Mouse (Mus musculus): ENCODE measurements around the gene 4430402I18Rik.
"Not testable (repeated sequence)": the region's sequence is repeated elsewhere in the genome, so short reads cannot be mapped to it uniquely, and the experiment has no call there.

Gene 4430402I18Rik

GRCm38 (mm10) chr19:28967652-28968051, at the start of gene 4430402I18Rik:
Gene 4430402I18Rik (minus strand): TSS chr19:28967800.
- DNase-seq (ENCODE audit: low read depth, low spot score) = no peak

GRCm38 (mm10) chr19:29016786-29017185, 49.2 kb upstream of the 4430402I18Rik start:
- DNase-seq (ENCODE audit: low read depth, low spot score) = no peak

- no peak for DNase-seq (ENCODE audit: low read depth, low spot score)
These were observed 48.7 kb upstream of the 4430402I18Rik start for GRCm38 (mm10) chr19:29016204-29016765.

- no peak for DNase-seq (ENCODE audit: low read depth, low spot score)
These were observed 48.0 kb upstream of the 4430402I18Rik start for GRCm38 (mm10) chr19:29015410-29016203.

GRCm38 (mm10) chr19:29014466-29015055, 47.0 kb upstream of the 4430402I18Rik start:
- no peak for DNase-seq (ENCODE audit: low read depth, low spot score)

GRCm38 (mm10) chr19:29011355-29011990, 43.9 kb upstream of the 4430402I18Rik start:
- no peak for DNase-seq (ENCODE audit: low read depth, low spot score)

GRCm38 (mm10) chr19:29009046-29009445, 41.4 kb upstream of the 4430402I18Rik start:
- DNase-seq (ENCODE audit: low read depth, low spot score) = no peak

- no peak for DNase-seq (ENCODE audit: low read depth, low spot score)
These were observed 40.6 kb upstream of the 4430402I18Rik start for GRCm38 (mm10) chr19:29008069-29008706.

- not testable (repeated sequence) for DNase-seq (ENCODE audit: low read depth, low spot score)
These were observed 32.7 kb upstream of the 4430402I18Rik start for GRCm38 (mm10) chr19:29000321-29000720.

GRCm38 (mm10) chr19:28997976-28998630, 30.5 kb upstream of the 4430402I18Rik start:
- no peak for DNase-seq (ENCODE audit: low read depth, low spot score)

GRCm38 (mm10) chr19:28995366-28995765, 27.8 kb upstream of the 4430402I18Rik start:
- no peak for DNase-seq (ENCODE audit: low read depth, low spot score)

- DNase-seq (ENCODE audit: low read depth, low spot score) = no peak
These were observed 27.3 kb upstream of the 4430402I18Rik start for GRCm38 (mm10) chr19:28994870-28995269.

GRCm38 (mm10) chr19:28991391-28991790, 23.8 kb upstream of the 4430402I18Rik start:
- no peak for DNase-seq (ENCODE audit: low read depth, low spot score)

GRCm38 (mm10) chr19:28990590-28991221, 23.1 kb upstream of the 4430402I18Rik start:
- DNase-seq (ENCODE audit: low read depth, low spot score) = peak; percentile 22

GRCm38 (mm10) chr19:28990194-28990589, 22.6 kb upstream of the 4430402I18Rik start, which contains the start of gene Cdc37l1:
Gene Cdc37l1 (plus strand): TSS chr19:28990352.
- peak; percentile 92 for DNase-seq (ENCODE audit: low read depth, low spot score)

GRCm38 (mm10) chr19:28989515-28989914, 21.9 kb upstream of the 4430402I18Rik start:
- no peak for DNase-seq (ENCODE audit: low read depth, low spot score)

- no peak for DNase-seq (ENCODE audit: low read depth, low spot score)
These were observed 15.0 kb upstream of the 4430402I18Rik start for GRCm38 (mm10) chr19:28982617-28983016.

- peak; percentile 30 for DNase-seq (ENCODE audit: low read depth, low spot score)
These were observed 7.4 kb upstream of the 4430402I18Rik start for GRCm38 (mm10) chr19:28974862-28975611.

- DNase-seq (ENCODE audit: low read depth, low spot score) = no peak
These were observed 2.7 kb upstream of the 4430402I18Rik start for GRCm38 (mm10) chr19:28970251-28970650.

GRCm38 (mm10) chr19:28969231-28969630, 1.6 kb upstream of the 4430402I18Rik start:
- DNase-seq (ENCODE audit: low read depth, low spot score) = no peak

Data from c-Kit-negative CD71-positive TER-119-positive erythroid progenitor cells, embryonic 14.5 days (primary cell).